Mouse (Mus musculus): ENCODE measurements around the gene Pwwp2b. TPM values are rescaled to one million over a fixed set of nuclear protein-coding genes. Genes with fewer than 3 reads are reported as not detected.

Gene Pwwp2b
- polyA plus RNA-seq, 1 experiment from 2014 or later = 8.7 TPM

- H3K9ac ChIP-seq = no peak overlapping the region
- H3K4me1 ChIP-seq = peaks cover 41% of the 10 kb centered on the region
- H3K9me3 ChIP-seq (replicated peaks) = no peaks in the 10 kb centered on the region
- WGBS = 53% methylated on average over 1 of the region's 1 CpGs
- no peaks in the 10 kb centered on the region for H3K27me3 ChIP-seq
- no peak for ATAC-seq (replicated peaks; ENCODE audit: low FRiP score)
- no peak overlapping the region for H3K4me2 ChIP-seq
- H3K27ac ChIP-seq = no peak overlapping the region
- peaks cover 13% of the 10 kb centered on the region for H3K36me3 ChIP-seq
- H3K4me3 ChIP-seq (replicated peaks) = no peak overlapping the region
Observed at GRCm38 (mm10) chr7:139270738-139271137, 22.5 kb downstream of the Pwwp2b start.

- H3K9me3 ChIP-seq (replicated peaks) = no peaks in the 10 kb centered on the region
- H3K27me3 ChIP-seq = no peaks in the 10 kb centered on the region
- no peak for ATAC-seq (replicated peaks; ENCODE audit: low FRiP score)
- H3K36me3 ChIP-seq = peaks cover 9% of the 10 kb centered on the region
- no peak overlapping the region for H3K4me3 ChIP-seq (replicated peaks)
- H3K4me1 ChIP-seq = peaks cover 30% of the 10 kb centered on the region
- no peak overlapping the region for H3K4me2 ChIP-seq
- H3K9ac ChIP-seq = no peak overlapping the region
- 59% methylated on average over 5 of the region's 5 CpGs for WGBS
- no peak overlapping the region for H3K27ac ChIP-seq
Observed at GRCm38 (mm10) chr7:139271871-139272270, 23.6 kb downstream of the Pwwp2b start.

DNA sequence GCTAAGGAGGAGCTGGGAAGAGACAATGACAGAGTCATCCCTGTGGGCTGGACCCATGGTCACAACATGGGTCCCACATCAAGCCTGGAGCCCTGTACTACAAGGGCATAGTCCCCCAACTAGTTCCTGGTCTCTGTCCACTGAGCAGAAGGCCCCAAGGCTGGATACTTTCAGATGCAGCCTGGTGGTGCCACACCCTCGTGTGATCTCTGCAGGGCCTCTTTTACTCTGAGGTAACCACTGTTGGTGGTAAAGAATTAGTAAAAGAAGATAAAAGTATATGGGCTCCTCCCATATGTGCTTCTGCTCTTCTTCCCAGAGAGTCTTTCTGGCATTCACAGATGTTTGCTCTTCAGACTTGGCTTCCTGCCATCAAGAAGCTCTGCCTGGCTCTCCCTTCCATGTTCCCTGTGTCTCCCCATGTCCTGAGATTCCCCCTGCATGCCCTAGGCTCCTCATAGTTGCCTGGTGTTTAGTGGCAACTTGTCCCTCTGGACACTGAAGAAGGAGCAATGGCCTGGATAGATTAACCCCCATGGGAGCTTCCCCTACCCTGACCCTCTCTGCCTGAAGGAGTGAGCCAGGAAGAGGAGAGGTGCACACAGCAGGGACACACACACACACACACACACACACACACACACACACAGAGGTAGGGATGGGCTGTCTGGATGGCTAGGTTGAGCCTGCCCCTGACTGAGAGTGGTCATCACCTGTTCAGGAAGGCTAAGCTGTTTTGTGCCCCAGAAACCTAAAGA lies 24.5 kb downstream of the Pwwp2b start:
- H3K27ac ChIP-seq = peak overlapping the region; percentile 76
- WGBS = 38% methylated on average over 1 of the region's 1 CpGs
- no peak overlapping the region for H3K4me2 ChIP-seq
- peaks cover 23% of the 10 kb centered on the region for H3K4me1 ChIP-seq
- H3K9ac ChIP-seq = no peak overlapping the region
- no peaks in the 10 kb centered on the region for H3K9me3 ChIP-seq (replicated peaks)
- no peaks in the 10 kb centered on the region for H3K27me3 ChIP-seq
- ATAC-seq (replicated peaks; ENCODE audit: low FRiP score) = peak; percentile 19; the same call in 1 of the 2 replicates
- H3K36me3 ChIP-seq = peaks cover 9% of the 10 kb centered on the region
- H3K4me3 ChIP-seq (replicated peaks) = no peak overlapping the region

DNA sequence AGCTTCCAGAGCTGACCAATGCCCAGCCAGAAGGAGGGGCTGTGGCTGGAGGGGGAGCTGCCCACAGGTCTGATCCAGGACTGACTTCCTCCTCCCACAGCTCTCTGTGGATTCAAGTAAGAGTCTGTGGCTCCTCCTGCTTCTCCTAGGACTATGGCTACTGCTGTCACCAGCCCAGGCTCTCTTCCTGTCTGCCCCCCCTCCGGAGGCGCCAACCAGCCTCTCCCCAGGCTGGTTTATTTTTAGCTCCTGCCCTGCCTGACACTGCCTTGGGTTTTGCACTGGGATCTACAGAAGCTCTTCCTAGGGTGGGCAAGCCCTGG lies 25.1 kb downstream of the Pwwp2b start:
- 20% methylated on average over 2 of the region's 2 CpGs for WGBS
- ATAC-seq (replicated peaks; ENCODE audit: low FRiP score) = peak; percentile 86
- H3K4me2 ChIP-seq = no peak overlapping the region

GRCm38 (mm10) chr7:139275586-139275985 lies 27.3 kb downstream of the Pwwp2b start:
- Histone ChIP-seq H3K36me3 (no peaks in the 10 kb centered on the region), H3K9me3 (replicated peaks) (no peaks in the 10 kb centered on the region), H3K9ac (no peak overlapping the region), H3K4me3 (replicated peaks) (no peak overlapping the region), H3K4me2 (no peak overlapping the region), H3K27ac (no peak overlapping the region), H3K27me3 (no peaks in the 10 kb centered on the region), H3K4me1 (peaks cover 26% of the 10 kb centered on the region)
- 57% methylated on average over 10 of the region's 10 CpGs for WGBS
- ATAC-seq (replicated peaks; ENCODE audit: low FRiP score) = no peak

More for the DNA sequence above, 25.1 kb downstream of the Pwwp2b start:
- no peak overlapping the region for H3K9ac ChIP-seq
- H3K36me3 ChIP-seq = peaks cover 7% of the 10 kb centered on the region; the same call in 1 of the 2 replicates
- H3K4me1 ChIP-seq = peaks cover 23% of the 10 kb centered on the region
- no peaks in the 10 kb centered on the region for H3K27me3 ChIP-seq
- H3K4me3 ChIP-seq (replicated peaks) = no peak overlapping the region
- no peaks in the 10 kb centered on the region for H3K9me3 ChIP-seq (replicated peaks)
- H3K27ac ChIP-seq = peak overlapping the region; percentile 76

DNA sequence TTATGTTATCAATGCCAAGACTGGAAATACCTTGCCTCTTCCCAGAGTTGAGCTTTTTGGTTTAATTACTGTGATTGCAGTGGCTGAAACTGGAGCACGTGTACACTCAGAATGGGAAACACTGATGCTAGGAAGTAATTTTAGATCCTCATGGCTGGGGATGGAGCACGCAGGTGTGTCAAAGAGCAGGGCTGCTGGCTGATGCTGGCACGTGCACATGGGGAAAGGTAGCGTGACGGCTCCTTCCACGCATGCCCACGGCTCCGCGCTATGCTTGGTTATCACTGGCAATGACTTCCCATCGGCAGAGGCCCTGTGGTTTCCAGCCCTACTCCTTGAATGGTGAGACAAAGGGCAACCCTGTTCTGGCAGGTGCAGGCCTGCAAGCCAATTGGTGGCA lies 27.9 kb downstream of the Pwwp2b start:
- no peak overlapping the region for H3K9ac ChIP-seq
- H3K9me3 ChIP-seq (replicated peaks) = no peaks in the 10 kb centered on the region
- no peak for ATAC-seq (replicated peaks; ENCODE audit: low FRiP score)
- WGBS = 86% methylated on average over 10 of the region's 10 CpGs
- no peak overlapping the region for H3K27ac ChIP-seq
- no peak overlapping the region for H3K4me2 ChIP-seq
- no peaks in the 10 kb centered on the region for H3K27me3 ChIP-seq
- peaks cover 31% of the 10 kb centered on the region for H3K4me1 ChIP-seq
- no peak overlapping the region for H3K4me3 ChIP-seq (replicated peaks)
- H3K36me3 ChIP-seq = no peaks in the 10 kb centered on the region

DNA sequence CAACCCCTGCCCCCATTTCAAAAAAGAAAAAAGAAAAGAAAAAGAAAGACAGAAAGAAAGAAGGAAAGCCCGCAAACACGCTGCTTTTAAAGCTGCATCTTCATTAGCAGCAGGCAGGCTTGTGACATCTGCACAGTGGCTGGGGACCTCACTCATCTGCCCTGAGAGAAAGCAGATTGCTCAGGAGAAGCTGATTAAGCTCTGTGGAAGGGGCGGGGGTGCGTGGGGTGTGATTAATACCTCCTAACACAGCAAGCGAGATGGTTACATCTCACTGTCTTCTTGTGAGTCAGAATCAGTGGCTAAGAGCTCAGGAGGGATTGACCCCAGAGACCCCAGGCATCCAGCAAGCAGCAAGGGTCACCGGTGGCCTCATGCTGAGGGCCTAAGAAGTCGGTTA lies 29.3 kb downstream of the Pwwp2b start:
- Histone ChIP-seq H3K9me3 (replicated peaks) (no peaks in the 10 kb centered on the region), H3K4me2 (no peak overlapping the region), H3K27ac (no peak overlapping the region), H3K27me3 (no peaks in the 10 kb centered on the region), H3K36me3 (no peaks in the 10 kb centered on the region), H3K9ac (no peak overlapping the region), H3K4me3 (replicated peaks) (no peak overlapping the region), H3K4me1 (peaks cover 24% of the 10 kb centered on the region)
- no peak for ATAC-seq (replicated peaks; ENCODE audit: low FRiP score)
- 86% methylated on average over 7 of the region's 7 CpGs for WGBS

- WGBS = 85% methylated on average over 5 of the region's 5 CpGs
Observed at GRCm38 (mm10) chr7:139279571-139279970, 31.3 kb downstream of the Pwwp2b start.

DNA sequence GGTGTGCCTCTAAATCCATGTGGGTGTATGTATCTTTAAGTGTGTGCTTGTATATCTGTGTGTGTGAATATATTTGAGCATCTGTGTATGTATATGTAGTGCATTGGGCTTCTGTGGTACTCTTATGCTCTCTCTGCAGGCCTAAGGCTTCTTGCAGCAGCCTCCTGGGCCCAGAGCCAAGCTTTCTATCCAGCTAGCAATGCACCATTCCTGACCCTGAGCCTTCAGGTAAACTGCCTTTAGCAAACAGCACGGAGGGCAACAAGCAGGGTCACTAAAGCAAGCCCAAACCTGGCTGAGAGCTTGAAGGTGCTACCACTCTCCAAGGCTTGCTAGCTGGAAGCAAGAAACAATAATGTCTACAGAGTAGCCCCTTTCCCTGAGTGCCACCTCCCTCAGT lies 31.8 kb downstream of the Pwwp2b start:
- WGBS = 70% methylated on average over 1 of the region's 1 CpGs
- Histone ChIP-seq H3K27me3 (no peaks in the 10 kb centered on the region), H3K9ac (no peak overlapping the region), H3K4me1 (peaks cover 16% of the 10 kb centered on the region), H3K36me3 (no peaks in the 10 kb centered on the region), H3K27ac (no peak overlapping the region), H3K4me3 (replicated peaks) (no peak overlapping the region), H3K9me3 (replicated peaks) (no peaks in the 10 kb centered on the region), H3K4me2 (no peak overlapping the region)
- no peak for ATAC-seq (replicated peaks; ENCODE audit: low FRiP score)

More at GRCm38 (mm10) chr7:139279571-139279970, 31.3 kb downstream of the Pwwp2b start:
- no peak for ATAC-seq (replicated peaks; ENCODE audit: low FRiP score)
- no peak overlapping the region for H3K27ac ChIP-seq
- no peaks in the 10 kb centered on the region for H3K9me3 ChIP-seq (replicated peaks)
- no peaks in the 10 kb centered on the region for H3K27me3 ChIP-seq
- no peak overlapping the region for H3K9ac ChIP-seq
- peaks cover 16% of the 10 kb centered on the region for H3K4me1 ChIP-seq
- H3K4me3 ChIP-seq (replicated peaks) = no peak overlapping the region
- no peak overlapping the region for H3K4me2 ChIP-seq
- no peaks in the 10 kb centered on the region for H3K36me3 ChIP-seq

DNA sequence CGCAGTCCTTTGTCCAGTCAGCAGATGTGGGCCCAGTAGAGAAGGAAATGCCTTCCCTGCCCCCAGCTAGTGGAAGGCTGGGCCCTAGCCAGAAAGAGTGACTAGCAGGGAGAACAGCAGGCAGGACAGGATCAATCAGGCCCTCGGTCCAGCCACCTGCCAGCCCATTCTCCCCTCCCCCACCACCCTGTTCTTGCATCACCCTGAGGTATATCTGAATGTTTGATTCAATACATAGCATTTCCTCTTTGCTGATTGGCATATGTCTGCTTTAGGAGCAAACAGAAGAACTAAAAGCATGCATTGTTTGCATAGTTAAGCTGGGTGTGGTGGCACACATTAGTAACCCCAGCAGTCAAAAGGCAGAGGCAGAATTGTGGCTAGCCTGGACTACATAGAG lies 32.9 kb downstream of the Pwwp2b start:
- WGBS = 36% methylated on average over 2 of the region's 2 CpGs

DNA sequence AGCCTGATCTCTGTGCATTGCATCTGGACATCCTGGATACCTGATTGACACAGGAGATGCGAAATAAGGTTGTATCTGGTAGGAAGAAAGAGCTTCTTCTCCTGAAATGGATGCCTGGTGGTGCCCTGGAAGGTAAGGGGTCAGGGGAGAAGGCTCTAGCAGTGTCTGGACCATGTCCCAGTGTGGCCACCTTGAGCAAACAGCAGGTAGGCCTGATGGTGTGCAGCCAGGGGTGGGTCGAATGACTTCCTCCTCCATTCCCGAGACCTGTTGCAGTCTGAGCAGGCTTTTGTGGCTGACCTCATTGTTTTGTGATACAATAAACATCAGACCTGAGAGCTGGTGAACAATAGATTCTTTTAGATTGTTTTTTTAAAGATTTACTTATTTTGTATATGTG lies 33.8 kb downstream of the Pwwp2b start:
- Histone ChIP-seq H3K36me3 (no peaks in the 10 kb centered on the region), H3K4me3 (replicated peaks) (no peak overlapping the region), H3K4me1 (peaks cover 19% of the 10 kb centered on the region), H3K27ac (no peak overlapping the region), H3K9me3 (replicated peaks) (no peaks in the 10 kb centered on the region), H3K4me2 (no peak overlapping the region), H3K9ac (no peak overlapping the region), H3K27me3 (no peaks in the 10 kb centered on the region)
- no peak for ATAC-seq (replicated peaks; ENCODE audit: low FRiP score)
- 76% methylated on average over 3 of the region's 3 CpGs for WGBS

More for the DNA sequence above, 32.9 kb downstream of the Pwwp2b start:
- Histone ChIP-seq H3K4me1 (peaks cover 19% of the 10 kb centered on the region), H3K36me3 (no peaks in the 10 kb centered on the region), H3K4me2 (no peak overlapping the region), H3K27me3 (no peaks in the 10 kb centered on the region), H3K9ac (no peak overlapping the region), H3K27ac (peak overlapping the region; percentile 30; the same call in 1 of the 2 replicates), H3K4me3 (replicated peaks) (no peak overlapping the region), H3K9me3 (replicated peaks) (no peaks in the 10 kb centered on the region)
- 0 out of 2 replicates have a peak, but pooled peaks have one; percentile 40 for ATAC-seq (replicated peaks; ENCODE audit: low FRiP score)

DNA sequence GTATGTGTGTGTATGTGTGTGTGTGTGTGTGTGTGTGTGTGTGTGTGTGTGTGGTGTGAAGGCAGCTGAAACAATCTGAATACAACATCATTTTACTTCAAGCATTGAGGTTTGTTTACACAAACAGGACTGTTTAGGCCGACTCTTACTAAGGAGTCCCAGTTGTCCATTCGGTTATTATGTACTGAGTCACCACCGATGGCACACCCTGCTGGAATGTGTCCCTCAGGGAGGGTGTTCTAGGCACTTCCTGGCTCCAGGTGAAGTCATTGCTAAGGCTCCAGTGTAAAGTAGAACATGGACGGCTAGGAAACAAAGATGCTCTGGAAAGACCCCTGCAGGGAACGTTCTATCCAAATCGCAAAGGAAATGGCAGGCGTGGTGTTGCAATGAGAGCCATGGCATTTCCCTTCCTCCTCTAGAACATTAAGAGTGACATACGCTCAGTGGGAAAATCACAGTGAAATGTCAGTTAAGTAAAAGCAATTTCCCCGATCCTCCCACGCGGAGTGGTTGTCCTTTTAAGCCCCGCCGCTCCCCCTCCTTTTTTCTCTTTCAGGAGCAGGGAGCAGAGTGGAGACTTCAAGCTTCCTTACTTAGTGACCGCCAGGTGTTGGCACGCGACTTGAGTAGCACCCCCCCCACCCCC lies 37.1 kb downstream of the Pwwp2b start:
- Histone ChIP-seq H3K27ac (no peak overlapping the region), H3K9ac (no peak overlapping the region), H3K4me1 (peaks cover 16% of the 10 kb centered on the region), H3K27me3 (no peaks in the 10 kb centered on the region), H3K4me2 (no peak overlapping the region), H3K36me3 (no peaks in the 10 kb centered on the region), H3K4me3 (replicated peaks) (no peak overlapping the region), H3K9me3 (replicated peaks) (no peaks in the 10 kb centered on the region)
- WGBS = 59% methylated on average over 16 of the region's 16 CpGs
- no peak for ATAC-seq (replicated peaks; ENCODE audit: low FRiP score)

Measured in kidney, embryonic 15.5 days (tissue).